Mouse (Mus musculus): ENCODE results near the gene Ear6.
A peak's percentile ranks its signal among the peaks of the same experiment; 100 is the strongest.
"Not testable (repeated sequence)": the region's sequence is repeated elsewhere in the genome, so short reads cannot be mapped to it uniquely, and the experiment has no call there.

Gene Ear6

GRCm38 (mm10) chr14:51853399-51853798 lies at the start of gene Ear6:
Gene Ear6, plus strand, starts transcription at chr14:51853699.
- DNase-seq (ENCODE audit: low read depth), result no peak

GRCm38 (mm10) chr14:51826625-51827024 lies 26.9 kb upstream of the Ear6 start:
- no peak for DNase-seq (ENCODE audit: low read depth)

GRCm38 (mm10) chr14:51827842-51828241 lies 25.7 kb upstream of the Ear6 start:
- DNase-seq (ENCODE audit: low read depth), result not testable (repeated sequence)

- no peak for DNase-seq (ENCODE audit: low read depth)
Measured at GRCm38 (mm10) chr14:51829188-51829587, 24.3 kb upstream of the Ear6 start.

GRCm38 (mm10) chr14:51838480-51838879 lies 15.0 kb upstream of the Ear6 start:
- not testable (repeated sequence) for DNase-seq (ENCODE audit: low read depth)

GRCm38 (mm10) chr14:51842250-51842649 lies 11.2 kb upstream of the Ear6 start:
- DNase-seq (ENCODE audit: low read depth), result no peak

- no peak for DNase-seq (ENCODE audit: low read depth)
Measured at GRCm38 (mm10) chr14:51842781-51843180, 10.7 kb upstream of the Ear6 start.

GRCm38 (mm10) chr14:51843882-51844281 lies 9.6 kb upstream of the Ear6 start:
- no peak for DNase-seq (ENCODE audit: low read depth)

GRCm38 (mm10) chr14:51846566-51846965 lies 6.9 kb upstream of the Ear6 start:
- DNase-seq (ENCODE audit: low read depth), result no peak

GRCm38 (mm10) chr14:51851006-51851405 lies 2.5 kb upstream of the Ear6 start:
- not testable (repeated sequence) for DNase-seq (ENCODE audit: low read depth)

- not testable (repeated sequence) for DNase-seq (ENCODE audit: low read depth)
Measured at GRCm38 (mm10) chr14:51855280-51855679, 1.8 kb downstream of the Ear6 start.

GRCm38 (mm10) chr14:51863603-51864002 lies 10.1 kb downstream of the Ear6 start:
- not testable (repeated sequence) for DNase-seq (ENCODE audit: low read depth)

- no peak for DNase-seq (ENCODE audit: low read depth)
Measured at GRCm38 (mm10) chr14:51870756-51871155, 17.3 kb downstream of the Ear6 start.

GRCm38 (mm10) chr14:51871741-51872140 lies 18.2 kb downstream of the Ear6 start:
- no peak for DNase-seq (ENCODE audit: low read depth)

GRCm38 (mm10) chr14:51877517-51877916 lies 24.0 kb downstream of the Ear6 start:
- no peak for DNase-seq (ENCODE audit: low read depth)

GRCm38 (mm10) chr14:51883527-51884030 lies 30.1 kb downstream of the Ear6 start:
- DNase-seq (ENCODE audit: low read depth), result peak; percentile 84

GRCm38 (mm10) chr14:51884031-51884544 lies 30.6 kb downstream of the Ear6 start:
- DNase-seq (ENCODE audit: low read depth), result no peak

- DNase-seq (ENCODE audit: low read depth), result peak; percentile 92
Measured at GRCm38 (mm10) chr14:51884598-51885331, 31.3 kb downstream of the Ear6 start, which contains the start of gene Mettl17. Gene Mettl17, plus strand, starts transcription at chr14:51884842.

- DNase-seq (ENCODE audit: low read depth), result no peak
Measured at GRCm38 (mm10) chr14:51886051-51886450, 32.6 kb downstream of the Ear6 start.

- DNase-seq (ENCODE audit: low read depth), result no peak
Measured at GRCm38 (mm10) chr14:51889833-51890232, 36.3 kb downstream of the Ear6 start.

GRCm38 (mm10) chr14:51892191-51892939 lies 38.9 kb downstream of the Ear6 start, which contains the start of gene Slc39a2:
Gene Slc39a2, plus strand, starts transcription at chr14:51892889.
- no peak for DNase-seq (ENCODE audit: low read depth)

GRCm38 (mm10) chr14:51893094-51893794 lies 39.7 kb downstream of the Ear6 start:
- no peak for DNase-seq (ENCODE audit: low read depth)
